Mouse (Mus musculus) left cerebral cortex, adult 9 months (tissue): ENCODE data around the gene Nbea.

Source experiments
- DNase-seq, 2 experiments: peaks; one replicate each; pipeline ENCODE4 v3.0.0; 2022; ENCODE audit warnings: low spot score in 2 of 2

Nbea gene

DNA sequence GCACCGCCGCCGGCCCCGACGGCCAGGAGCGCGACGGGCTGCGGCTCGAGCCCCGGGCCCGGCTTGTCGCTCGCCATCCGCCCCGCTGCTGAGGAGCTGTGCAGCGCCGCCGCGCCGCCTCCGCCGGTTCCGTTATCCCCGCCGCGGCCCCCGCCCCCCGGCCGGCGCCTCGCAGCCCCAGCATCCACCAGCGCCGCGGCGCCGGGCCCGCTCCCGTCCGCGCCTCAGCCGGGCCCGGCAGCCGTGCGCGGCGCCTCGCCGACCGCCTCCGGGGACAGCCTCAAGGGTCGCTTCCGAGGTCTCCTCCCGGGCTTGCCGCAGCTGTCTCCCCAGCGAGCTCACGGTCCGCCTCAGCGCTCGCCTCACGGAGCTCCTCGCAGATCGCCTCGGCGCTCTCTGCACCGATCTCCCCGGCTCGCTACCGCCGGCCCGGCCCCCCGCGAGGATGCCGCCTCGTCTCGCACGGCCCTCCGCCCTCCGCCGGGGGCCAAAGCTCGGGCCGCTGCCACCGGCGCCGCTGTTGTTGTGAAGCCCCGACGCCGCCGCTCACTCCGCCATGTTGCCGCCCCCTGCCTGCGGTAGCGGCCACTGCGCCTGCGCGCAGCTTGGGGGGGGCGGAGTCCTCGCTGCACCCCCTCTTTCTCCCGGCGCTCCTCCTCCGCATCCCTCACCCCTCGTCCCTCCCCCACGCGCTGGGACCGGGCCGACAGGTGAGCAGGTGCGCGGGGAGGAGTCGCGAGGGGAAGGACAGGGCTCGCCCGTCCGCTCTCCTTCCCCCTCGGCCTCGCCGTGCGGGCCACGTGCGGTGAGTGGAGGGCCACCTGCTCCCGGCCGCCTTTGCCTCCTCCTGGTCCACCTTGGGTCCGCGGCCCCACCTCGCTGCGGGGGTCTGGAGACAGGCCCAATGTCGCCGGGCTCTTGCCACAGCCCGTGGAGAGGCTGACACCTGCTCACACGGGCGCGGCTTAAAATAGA is at the start of gene Nbea:
Gene Nbea, minus strand, starts transcription at position 543 of the 975 bp plus-strand sequence.
- DNase-seq = peak; percentile 55 to 85

DNA sequence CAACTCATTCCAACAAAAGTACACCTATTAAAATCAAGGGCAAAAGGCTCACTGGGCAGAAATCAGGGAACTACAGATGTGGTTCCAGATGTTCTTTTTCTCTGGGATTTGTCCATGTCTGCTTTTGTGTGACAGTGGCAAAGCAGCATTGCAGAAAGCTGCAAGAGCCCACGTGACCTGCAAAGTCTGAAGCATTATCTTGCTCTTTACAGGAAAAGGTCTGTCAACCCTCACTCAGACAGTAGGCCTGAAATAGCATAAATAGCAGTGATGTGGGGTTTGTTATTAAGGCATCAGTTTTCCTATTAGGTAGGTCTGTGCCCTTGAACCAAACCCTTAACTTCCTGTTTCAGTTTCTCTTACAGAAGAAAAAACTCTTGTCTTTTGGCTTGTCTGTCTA is 45.8 kb upstream of the Nbea start:
- no peak for DNase-seq

DNA sequence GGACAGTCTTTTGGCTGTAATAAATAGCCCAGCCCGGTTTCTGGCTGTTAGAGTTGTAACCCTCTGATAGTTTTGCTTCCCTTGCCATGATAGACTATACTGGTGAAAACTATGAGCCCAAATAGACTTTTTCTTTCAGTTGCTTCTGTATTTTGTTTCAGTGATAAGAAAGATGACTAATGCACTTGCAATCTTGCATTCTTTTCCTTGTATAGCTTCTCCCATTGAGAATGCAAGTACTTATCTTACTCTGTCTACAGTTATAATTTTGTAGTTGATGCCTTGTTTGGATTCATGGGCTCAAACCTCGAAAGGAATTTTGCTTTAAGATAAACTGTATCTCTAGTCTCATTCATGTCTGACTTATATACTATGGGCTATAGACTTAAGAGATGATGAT is 32.5 kb upstream of the Nbea start:
- DNase-seq = no peak

DNA sequence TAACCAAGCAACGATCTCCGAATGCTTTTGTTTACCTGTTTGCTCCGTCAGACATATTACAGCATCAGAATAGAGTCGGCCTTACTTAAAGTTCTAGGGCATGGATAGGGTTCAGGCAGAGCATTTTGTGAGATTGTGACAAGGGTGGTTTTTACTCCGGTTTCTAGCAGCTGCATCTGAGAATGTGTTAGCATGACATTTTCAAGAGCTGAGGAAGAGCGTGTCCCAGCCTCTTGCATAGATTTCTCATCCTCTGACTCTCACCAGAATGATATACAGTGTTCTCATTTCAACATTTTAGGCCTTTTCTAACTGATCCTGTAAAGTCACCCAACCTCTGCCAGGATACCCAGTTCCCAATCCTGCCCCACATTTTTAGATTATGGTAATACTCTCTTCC is 20.5 kb upstream of the Nbea start:
- DNase-seq = peak in 1 of 2 experiments; percentile 13

DNA sequence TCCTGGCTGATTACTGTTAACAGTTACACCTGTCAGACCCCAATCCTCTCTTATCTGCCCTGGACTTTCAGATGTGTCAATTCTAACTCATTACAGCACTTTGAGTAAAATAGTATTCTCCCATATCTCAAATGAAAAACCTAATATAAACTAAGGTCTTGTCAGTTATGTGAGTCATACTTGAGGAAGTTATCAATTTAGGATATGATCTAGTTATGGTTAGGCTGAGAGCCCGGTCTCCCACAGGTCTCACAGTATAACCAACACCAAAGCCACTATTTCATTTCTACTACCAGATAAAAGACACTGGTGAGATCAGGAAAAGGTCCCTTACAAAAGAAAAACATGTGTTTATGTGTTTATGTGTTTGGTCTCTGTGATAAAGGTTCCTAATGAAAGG is 4.7 kb upstream of the Nbea start:
- DNase-seq = no peak

DNA sequence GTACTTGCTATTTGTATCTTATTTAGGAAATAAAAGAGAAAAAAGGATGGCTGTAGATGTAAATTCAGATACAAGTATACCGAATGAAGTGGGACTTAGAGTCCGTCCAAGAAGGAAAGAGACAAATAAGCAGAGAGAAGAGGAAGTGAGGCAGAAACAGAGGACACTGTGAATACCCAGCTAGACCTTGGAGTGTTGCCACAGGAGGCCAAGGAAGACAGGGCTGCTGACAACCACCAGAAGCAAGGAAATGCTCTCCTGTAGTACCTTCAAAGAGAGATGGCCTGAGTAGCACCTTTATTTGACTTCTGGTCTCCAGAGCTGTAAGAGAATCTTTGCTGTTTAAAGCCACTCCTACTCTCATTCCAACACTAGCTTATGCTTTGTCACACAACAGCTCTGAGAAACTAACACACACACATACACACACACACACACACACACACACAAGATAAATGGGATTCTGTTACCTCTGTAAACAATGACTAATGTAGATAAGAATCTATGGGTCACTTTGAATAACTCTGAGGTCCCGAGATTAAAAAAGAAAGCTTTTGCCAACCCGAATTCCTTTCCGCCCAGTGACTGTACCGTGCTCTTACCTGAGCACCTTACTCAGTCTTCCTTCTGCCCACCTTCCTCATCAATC is 3.8 kb upstream of the Nbea start:
- no peak for DNase-seq

DNA sequence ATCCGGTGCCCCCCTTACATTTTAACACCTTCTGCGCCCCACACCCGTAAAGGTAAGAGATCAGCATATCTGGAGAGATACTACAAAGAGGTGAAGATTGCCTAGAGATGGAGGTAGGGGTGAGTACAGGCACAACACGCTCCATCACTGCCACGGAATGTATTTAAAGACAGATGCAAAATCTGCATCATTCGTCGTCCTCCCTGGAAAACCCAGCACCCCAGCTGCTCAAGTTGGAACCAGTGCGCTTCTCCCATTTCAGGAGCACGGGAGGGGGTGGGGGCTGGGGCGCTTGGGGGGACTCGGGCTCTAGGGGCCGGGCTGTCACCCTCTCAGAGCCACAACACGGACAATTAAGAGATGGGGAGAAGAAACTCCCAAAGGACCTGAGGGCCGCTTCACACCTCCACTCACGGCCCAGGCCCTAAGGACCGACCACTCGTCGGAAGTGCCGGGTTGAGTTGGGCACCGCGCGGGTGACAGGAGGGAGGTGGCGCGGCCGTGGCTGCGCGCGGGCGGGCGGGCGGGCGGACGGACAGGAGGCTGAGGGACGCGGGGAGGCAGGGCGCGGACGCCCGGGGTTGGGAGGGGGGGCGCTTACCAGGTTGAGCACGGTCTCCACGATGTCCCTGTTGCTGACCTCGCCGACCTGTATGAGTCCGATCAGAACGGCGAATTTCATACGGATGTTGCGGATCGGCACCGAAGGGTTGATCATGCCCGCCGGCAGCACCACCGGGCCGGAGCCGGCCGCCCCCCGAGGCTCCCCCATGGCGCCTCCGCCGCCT is 936 bp downstream of the Nbea start:
- DNase-seq = peak in 1 of 2 experiments; percentile 43

DNA sequence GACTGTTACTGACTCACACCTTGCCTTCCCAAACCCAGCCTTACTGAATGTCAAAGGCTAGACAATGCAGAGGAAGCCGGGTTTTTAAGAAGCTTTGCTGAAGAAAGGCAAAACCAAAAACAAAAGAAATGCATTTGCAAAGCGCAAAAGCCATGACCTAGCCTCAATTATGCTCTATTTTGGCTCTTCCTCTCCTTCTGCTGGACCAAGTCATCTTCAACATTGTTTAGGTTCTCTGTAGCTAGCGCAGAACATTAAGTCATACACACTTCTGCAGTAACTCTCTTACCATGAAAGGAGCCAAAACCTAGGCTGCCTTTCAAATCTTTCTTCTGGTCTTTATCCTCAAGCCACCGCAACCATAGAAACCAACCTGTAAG is 1.5 kb downstream of the Nbea start:
- DNase-seq = no peak

DNA sequence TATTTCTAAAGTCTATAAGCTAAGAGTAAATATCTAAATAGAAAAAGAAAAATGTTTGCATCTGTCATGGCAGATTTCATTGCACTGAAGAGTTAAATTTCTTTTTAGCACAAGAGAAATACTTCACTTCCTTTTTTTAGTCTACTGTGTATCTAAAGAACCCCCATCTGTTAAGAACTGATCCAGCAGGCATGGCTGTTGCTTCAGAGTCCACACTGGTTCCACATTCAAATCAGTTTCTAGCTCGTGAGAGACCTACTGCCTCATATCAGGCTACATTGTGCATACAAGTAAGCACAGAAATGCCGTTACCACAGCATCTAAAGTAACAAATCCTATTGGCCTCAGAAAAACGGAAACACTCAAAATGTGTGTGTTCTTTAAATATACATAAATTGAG is 2.5 kb downstream of the Nbea start:
- peak in 1 of 2 experiments; percentile 26 for DNase-seq

DNA sequence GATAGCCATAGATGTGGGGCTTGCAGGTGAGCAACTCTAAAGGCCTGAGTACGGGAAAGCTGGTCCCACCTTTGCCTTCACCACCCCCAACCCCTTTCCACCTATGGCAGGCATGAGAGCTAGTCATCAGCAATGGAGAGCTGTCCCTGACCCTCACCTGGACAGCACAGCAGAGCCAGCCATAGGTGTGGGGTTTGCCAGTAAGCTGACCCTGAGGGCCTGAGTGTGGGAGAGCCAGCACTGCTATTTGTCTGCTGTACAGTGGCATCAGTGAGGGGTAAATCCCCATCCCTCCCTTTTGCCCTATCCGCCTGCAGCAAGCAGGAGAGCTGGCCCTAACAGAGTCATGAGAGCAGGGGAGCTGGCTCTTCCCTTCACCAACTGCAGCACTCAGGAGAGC is 25.6 kb downstream of the Nbea start:
- DNase-seq = no peak

DNA sequence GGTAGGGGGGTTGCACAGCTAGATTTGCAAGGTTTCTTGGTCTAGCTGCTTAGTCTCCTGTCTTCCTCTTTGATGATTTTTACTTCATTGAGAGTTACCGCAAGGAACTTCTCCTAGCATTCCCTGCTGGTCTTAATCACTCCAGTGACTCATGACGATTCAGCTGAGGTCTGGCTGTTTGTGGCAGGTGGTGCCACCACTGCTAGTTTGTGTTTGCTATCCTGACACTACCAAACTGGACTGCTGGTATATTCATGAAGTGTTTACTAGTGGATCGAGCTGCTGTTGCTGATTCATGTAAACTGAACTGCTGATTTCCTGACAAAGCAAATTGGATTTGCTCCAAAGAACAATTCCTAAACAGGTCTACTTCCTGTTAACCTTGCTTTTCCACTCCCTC is 56.8 kb downstream of the Nbea start:
- DNase-seq = no peak

DNA sequence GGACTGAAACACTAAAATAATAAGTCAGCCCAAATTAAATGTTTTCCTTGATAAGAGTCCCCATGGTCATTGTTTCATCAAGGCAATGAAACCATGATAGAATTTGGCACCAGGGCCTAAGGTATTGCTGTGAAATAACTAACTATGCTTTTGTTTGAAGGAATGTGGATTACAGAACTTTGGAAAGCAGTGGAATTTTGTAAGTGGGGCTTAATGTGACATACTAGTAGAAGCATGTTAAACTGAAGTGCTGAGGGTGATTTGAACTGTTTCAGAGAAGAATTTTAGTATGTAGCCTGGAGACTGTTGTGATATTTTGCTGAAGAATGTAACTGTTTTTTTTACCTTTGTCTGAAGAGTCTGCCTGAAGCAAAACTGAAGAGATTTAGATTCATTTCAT is 66.9 kb downstream of the Nbea start:
- DNase-seq = no peak

DNA sequence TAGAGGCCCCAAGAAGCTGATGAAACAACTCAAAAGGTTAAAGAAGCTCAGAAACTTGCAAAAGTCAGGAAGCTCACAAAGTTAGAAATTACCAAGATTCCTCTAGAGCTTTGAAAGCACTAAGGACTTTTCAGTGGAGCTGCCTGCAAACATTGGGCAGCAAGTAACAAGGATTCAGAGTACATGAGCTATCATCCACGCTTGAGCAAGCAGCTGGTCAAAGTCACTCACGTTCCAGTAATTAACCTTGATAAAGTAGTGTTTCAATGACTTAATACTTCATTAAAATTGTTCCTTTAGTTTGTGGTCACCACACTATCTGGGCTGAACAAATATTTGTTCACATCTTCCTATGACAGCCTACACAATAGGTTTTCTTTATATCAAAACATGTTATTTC is 75.4 kb downstream of the Nbea start:
- DNase-seq = no peak

DNA sequence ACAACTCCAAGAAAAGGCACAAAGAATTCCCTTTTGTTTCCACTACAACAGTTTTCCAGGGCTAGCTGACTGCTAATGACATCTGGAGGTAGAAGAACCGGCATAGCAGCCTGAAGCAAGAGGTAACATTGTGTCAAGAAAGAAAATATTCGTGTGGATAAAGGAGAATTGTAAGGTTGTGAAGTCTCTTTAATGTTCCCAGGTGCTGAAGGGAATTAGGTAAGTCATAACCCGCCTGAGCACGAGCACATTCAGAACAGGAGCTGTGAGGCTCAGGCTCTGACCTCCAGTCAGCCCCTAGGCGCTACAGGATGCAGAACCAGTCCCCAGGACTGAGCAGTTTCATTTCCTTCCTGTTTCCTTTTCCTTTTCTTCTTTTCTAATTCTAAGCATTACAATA is 86.4 kb downstream of the Nbea start:
- no peak for DNase-seq

DNA sequence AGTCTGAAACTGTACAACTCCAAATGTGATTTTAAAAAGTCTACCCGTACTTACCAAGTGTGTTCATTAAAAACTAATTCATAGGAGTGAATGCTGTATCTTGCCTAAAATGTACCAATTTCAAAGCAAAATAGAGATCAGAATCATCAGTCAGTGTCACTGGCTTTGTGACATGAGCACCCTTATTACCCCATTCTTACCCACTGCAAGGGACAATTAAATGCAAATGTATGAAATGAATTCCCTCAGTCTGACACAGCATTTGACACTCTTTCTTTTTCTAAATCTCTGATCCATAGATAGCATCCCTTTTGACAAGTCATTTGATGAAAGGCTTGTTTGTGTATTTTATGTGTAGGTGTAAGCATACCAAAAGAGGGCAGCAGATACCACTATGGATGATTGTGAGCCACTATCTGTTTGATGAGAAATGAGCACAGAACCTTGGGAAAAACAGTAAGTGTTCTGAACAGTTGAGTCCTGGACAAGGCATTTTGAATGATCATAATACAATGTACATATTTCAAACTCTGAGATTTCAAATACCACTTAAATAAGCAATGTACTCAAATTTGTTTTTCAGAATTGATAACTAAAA is 104.4 kb downstream of the Nbea start:
- no peak for DNase-seq

DNA sequence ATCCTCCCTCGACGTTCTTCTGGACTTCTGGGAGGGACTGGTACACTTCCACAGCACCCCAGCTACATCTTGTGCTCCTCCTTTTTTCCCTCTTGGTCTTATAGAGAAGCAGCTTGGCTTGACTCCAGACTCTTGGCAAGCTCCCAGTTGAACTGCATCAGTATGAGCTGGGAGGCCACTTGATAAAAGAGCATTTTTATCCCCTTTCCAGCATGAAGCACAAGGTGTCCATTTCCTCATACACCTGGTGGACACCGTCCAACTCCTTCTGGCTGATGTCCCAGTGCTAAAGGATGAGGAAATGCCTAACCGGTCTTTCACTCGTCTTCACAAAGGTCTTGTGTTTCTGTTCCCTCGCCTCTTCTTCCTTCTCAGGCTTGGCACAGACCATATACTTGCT is 115.7 kb downstream of the Nbea start:
- no peak for DNase-seq

DNA sequence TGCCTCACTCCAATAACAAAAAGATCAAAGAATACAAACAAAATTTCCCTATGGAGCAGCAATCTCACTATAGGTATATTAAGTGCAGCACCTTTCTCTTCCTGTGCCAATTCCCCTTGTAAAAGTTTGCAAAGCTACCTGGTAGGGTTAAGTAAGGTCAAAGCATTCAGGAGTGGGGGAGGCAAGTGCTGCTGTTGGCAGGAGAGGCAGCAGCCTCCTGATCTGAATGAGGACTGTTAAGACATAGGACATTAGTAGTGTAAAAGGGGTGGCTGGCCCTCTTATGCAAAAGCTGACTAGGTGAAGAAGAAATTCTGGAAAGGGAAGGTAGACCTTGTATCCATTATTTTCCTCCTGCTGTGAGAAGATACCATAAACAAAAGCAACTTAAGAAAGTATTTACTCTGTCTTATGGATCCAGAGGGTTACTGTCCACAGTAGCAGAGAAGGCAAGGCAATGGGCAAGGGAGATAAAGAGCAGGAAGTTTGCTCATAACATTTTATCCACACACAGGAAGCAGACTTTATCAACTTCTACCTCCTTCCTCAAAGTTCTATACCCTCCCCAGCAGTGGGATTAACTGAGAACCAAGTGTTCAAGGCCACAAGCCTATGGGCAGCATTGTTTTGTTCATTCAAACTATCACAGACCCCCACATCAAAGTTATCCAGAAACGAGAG is 117.0 kb downstream of the Nbea start:
- no peak for DNase-seq

DNA sequence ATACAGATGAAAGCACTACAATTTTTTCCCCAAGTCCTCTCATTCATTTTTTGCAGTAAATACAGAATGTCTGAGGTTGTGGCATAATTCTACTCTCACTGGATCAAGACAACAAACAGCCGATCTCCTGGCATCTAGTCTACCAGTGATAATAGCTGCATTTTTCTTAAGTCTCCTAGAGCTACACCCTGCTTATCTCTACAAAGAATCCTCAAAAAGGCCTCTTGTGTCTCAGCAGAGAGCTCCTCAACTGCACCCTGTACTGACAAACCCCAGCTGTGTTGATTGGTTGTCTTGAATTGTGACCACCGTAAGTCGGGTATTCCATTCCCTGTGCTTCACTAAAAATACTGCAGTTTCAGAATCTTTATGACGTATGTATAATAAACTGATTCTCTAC is 118.3 kb downstream of the Nbea start:
- no peak for DNase-seq

DNA sequence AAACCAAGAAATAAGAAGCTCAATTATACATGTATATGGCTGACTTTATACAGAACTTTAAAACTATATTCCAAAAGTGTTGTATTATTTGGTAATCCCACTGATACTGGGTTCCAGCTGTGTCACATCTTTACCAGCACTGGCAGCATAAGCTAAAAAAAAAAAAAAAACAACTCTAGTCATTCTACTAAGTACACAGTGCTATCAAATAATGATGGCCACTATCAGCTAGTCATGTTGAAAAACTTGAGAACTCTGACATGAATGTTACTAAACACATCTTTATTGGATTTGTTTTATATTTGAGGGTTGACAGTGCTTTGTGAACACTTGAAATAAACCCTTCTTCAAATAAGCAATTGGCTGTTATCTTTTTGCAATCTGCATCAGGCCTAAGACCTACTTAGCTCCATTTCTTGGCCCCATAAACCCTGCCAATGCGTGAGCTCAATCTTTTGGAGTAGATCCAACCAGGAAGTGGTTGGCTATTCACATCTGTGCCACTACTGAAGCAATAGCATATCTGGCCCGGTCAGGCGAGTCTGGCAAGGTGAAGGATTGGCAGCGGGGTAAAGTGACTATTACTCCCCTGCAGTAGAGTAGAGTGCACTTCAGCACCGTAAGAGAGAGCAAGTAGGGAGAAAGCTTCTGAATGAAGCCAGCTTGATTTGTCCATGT is 137.7 kb downstream of the Nbea start:
- DNase-seq = no peak

DNA sequence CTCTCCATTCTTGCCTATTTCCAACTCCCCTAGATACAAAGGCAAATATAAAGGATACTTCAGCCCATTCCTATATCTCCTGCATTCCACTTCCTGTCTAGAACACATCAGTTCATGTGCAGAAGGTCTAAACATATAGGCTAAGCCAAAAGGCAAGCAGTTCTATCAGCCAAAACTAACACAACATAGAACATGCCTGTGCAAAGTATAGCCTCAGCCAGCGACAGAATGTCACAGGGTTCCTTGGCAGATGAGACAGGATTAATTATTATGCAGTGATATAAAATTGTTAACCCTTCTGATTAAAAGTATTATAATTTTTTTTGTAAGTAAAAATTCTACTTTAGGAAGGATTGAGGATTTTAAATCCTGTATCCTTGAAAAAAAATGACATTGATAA is 140.4 kb downstream of the Nbea start:
- DNase-seq = no peak

DNA sequence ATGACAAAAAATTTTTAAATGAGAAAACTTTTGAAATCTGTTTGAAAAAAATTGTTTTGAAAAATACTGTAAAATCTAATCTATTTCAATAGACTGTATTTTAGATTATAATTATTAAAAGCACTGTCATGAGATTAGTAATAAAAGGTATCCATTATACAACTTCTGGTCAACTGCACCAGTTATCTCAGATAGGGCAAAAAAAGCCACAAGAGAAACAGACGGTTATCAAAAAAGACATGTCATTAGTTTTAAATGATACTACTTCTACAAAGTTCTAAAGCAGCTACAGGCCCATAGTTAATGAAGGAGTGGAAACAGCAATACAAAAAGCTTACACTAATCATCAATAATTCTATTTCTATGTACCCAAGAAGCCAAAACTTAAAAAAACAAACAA is 144.0 kb downstream of the Nbea start:
- no peak for DNase-seq
